Mouse (Mus musculus): Measurements from ENCODE around the gene Dclk3.

DNA sequence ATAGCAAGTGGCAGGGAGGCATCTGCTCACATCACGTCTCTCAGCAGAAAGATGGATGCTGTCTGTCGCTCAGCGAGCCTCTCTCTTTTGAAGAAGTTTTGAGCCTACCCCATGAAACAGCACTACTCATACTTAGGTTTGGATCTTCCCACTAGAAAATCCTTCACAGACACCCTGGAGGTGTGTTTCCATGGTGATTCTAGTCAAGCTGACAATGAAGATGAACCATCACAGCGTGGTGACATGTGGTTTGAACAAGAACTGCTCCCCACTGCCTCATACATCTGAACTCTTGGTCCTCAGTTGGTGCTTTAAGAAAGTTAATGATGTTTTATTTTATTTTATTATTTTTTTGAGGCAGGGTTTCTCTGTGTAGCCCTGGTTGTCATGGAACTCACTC lies 12.9 kb upstream of the Dclk3 start:
- no peak for TF ChIP-seq CTCF (IDR thresholded peaks at IDR 0.05; ENCODE audit: low read depth, low read length)
- no peak for TF ChIP-seq POLR2A (IDR thresholded peaks at IDR 0.05; ENCODE audit: insufficient read depth, low read length)
- TF ChIP-seq EP300 (IDR thresholded peaks at IDR 0.05; ENCODE audit: insufficient read depth, low read depth, low read length): no peak

All from ES-Bruce4 (cell line).